ENCODE assay signal across 13 mouse cellular contexts in genomic region chrX:162622091-162622437, GRCm38 (mm10).
"Had no signal": no experiment of that assay in that cellular context is flagged by ENCODE, and none has a peak within 500 bp of the region (broad histone marks: within the 10 kb centered on the region; RNA-seq: fewer than 3 reads in every experiment).

No protein-coding gene starts in this region.

- H3K27me3 ChIP-seq: limb, embryonic 15.5 days; liver, embryonic 12.5 days; stomach, embryonic 15.5 days had no signal

- H3K4me1 ChIP-seq: kidney, embryonic 15.5 days; limb, embryonic 15.5 days; liver, embryonic 12.5 days; midbrain, embryonic 12.5 days; stomach, embryonic 15.5 days had no signal

- H3K4me2 ChIP-seq: kidney, embryonic 15.5 days; limb, embryonic 15.5 days; liver, embryonic 12.5 days; lung, embryonic 14.5 days; midbrain, embryonic 12.5 days; stomach, embryonic 15.5 days had no signal

- DNase-seq: kidney, postnatal 14 days; layer of hippocampus, postnatal 36 days; lung, postnatal 10 days; lung, postnatal 4 days; right cerebral cortex, postnatal 14 days; thymus, adult 2 months; thymus, postnatal 25 days had no signal

- H3K9me3 ChIP-seq: kidney, embryonic 15.5 days; limb, embryonic 15.5 days; liver, embryonic 12.5 days; midbrain, embryonic 12.5 days; stomach, embryonic 15.5 days had no signal

- H3K4me3 ChIP-seq: kidney, embryonic 15.5 days; limb, embryonic 15.5 days; liver, embryonic 12.5 days; midbrain, embryonic 12.5 days; stomach, embryonic 15.5 days had no signal

- H3K9ac ChIP-seq: kidney, embryonic 15.5 days; limb, embryonic 15.5 days; liver, embryonic 12.5 days; lung, embryonic 14.5 days; midbrain, embryonic 12.5 days; stomach, embryonic 15.5 days had no signal

- ATAC-seq: liver, embryonic 12.5 days had no signal

- H3K36me3 ChIP-seq: kidney, embryonic 15.5 days; limb, embryonic 15.5 days; liver, embryonic 12.5 days; midbrain, embryonic 12.5 days; stomach, embryonic 15.5 days had no signal

- H3K27ac ChIP-seq: kidney, embryonic 15.5 days; limb, embryonic 15.5 days; liver, embryonic 12.5 days; midbrain, embryonic 12.5 days; stomach, embryonic 15.5 days had no signal
